Mouse (Mus musculus) embryo, embryonic 11 days (tissue): ENCODE measurements around the gene Kpna1.
"Not testable (repeated sequence)": the region's sequence is repeated elsewhere in the genome, so short reads cannot be mapped to it uniquely, and the experiment has no call there.

Source experiments
- DNase-seq: peaks from one replicate; pipeline ENCODE4 v3.0.0-alpha.2; 2015

Gene Kpna1

GRCm38 (mm10) chr16:35992391-35992790 lies 13.8 kb downstream of the Kpna1 start:
- no peak for DNase-seq

DNA sequence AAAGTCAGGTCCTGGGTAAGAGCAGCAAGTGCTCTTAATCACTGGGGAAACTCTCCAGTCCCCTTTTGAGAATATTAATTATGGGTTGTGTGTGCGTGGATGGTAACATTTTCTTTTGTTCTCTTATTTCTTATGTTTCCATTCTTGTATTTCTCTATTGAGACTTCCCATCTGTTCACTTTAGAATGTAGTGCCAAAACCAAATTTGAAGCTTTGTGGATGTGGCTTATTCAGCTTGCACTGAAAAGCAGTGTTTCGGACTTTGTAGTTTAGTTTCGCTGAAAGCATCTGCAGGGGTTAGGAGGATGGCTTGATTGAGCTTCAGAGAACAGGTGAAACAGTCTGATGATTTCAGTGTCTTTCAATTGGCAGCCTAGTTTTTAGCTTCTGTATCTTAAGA lies 14.8 kb downstream of the Kpna1 start:
- DNase-seq = no peak

- not testable (repeated sequence) for DNase-seq
Measured at GRCm38 (mm10) chr16:35998852-35999251, 20.3 kb downstream of the Kpna1 start.

- DNase-seq = no peak
Measured at GRCm38 (mm10) chr16:36008396-36008795, 29.8 kb downstream of the Kpna1 start.

- DNase-seq = no peak
Measured at GRCm38 (mm10) chr16:36016335-36016734, 37.8 kb downstream of the Kpna1 start.

GRCm38 (mm10) chr16:36028120-36028519 lies 49.6 kb downstream of the Kpna1 start:
- DNase-seq = not testable (repeated sequence)

DNA sequence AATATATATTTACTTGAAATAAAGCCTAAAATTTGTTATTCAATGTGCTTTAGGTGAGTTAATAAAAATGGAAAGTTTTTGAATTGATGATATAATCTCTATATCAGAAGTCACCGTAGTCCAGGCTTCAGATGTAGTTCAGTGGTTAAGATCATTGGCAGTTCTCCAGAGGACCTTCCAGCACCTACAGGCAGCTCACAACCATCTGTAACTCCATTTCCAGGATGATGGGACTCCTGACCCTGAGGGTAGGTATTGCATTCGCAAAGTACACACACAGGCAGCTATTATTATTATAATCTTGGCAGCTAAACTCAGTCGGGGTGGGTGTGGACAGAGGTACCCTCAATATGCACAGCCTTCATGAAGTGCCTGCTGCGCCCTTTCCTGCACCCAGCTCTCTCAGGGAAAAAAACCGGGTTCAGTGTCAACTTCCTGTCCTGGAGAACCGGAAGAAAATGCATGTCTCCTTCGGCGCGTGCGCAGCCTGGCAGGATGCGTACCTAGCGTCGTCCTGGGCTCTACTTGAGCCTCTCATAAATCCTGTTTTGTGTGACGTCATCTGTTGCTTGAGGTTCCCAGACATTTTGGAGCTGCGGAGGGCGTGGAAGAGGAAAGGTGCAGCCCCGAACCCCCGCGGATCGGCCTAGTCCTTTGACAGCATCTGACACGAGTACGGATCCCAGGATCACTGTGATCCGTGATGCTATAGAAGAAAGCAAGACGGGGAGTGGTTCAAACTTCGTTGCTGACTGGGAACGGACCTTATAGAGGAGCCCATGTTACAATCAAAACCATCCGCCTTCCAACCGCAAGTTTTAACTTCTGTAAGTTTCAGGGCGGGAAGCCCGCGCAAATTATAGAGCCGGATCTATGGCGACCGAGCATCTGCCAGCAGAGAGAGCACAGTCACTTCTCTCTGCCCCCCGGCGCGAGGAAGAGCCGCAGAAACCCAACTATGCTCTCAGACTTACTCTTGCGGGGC lies 62.4 kb downstream of the Kpna1 start, which contains the start of gene Wdr5b:
Wdr5b (plus strand) TSS at position 551 of the 985 bp plus-strand sequence.
- peak; percentile 99 for DNase-seq

DNA sequence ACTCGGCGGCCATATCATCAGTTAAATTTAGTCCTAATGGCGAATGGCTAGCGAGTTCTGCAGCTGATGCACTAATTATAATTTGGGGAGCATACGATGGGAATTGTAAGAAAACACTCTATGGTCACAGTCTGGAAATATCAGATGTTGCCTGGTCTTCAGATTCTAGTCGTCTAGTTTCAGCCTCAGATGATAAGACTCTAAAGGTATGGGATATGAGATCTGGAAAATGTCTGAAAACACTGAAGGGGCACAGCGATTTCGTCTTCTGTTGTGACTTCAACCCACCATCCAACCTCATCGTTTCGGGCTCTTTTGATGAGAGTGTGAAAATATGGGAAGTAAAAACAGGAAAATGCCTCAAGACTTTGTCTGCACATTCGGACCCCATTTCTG lies 63.1 kb downstream of the Kpna1 start:
- DNase-seq = no peak

DNA sequence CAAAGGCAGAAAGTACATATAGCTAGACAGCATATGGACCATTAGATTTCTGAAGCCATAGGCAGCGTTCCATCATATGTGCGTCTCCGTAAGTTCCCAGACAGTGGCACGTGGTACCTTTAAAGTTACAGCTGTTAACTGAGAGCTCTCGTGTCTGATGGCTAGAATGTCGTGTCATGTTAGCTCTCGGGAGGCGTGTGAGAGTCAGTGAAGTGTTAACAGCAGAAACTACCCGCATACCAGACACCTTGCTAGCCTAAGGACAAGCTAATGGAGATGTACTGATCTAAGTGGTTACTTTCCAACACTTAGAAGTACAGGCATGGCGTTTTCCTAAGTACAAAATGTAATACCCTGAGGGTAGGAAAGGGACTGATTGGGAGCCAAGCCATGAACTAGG lies 64.5 kb downstream of the Kpna1 start:
- DNase-seq = no peak

DNA sequence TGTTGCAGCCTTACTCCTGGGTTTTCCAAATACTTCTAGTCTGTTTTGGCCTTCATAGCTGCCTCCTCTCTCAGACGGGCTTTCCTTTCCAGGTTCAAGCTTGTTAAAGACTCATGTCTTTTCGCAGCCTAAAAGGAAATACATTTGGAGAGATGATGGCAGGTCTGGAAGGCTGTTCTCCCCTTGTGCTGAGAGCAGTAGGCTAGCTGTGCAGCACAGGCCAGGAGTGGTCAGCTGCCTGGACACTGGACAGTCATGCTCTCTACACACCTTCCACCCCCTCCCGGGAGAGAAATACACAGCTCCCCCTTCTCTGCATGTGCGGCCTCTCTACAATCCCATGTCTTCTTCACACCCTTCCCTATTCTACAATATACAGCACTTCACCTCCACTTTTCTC lies 65.4 kb downstream of the Kpna1 start:
- DNase-seq = no peak

- DNase-seq = no peak
Measured at GRCm38 (mm10) chr16:36047538-36047937, 69.0 kb downstream of the Kpna1 start.

GRCm38 (mm10) chr16:36051491-36051890 lies 72.9 kb downstream of the Kpna1 start:
- no peak for DNase-seq

- DNase-seq = no peak
Measured at GRCm38 (mm10) chr16:36053524-36054275, 75.2 kb downstream of the Kpna1 start.

- no peak for DNase-seq
Measured at GRCm38 (mm10) chr16:36054920-36055319, 76.4 kb downstream of the Kpna1 start.

GRCm38 (mm10) chr16:36056416-36056815 lies 77.9 kb downstream of the Kpna1 start:
- DNase-seq = no peak

GRCm38 (mm10) chr16:36057933-36058475 lies 79.5 kb downstream of the Kpna1 start:
- no peak for DNase-seq

- not testable (repeated sequence) for DNase-seq
Measured at GRCm38 (mm10) chr16:36062534-36062933, 84.0 kb downstream of the Kpna1 start.

- DNase-seq = no peak
Measured at GRCm38 (mm10) chr16:36063315-36063714, 84.8 kb downstream of the Kpna1 start.

- no peak for DNase-seq
Measured at GRCm38 (mm10) chr16:36064904-36065303, 86.4 kb downstream of the Kpna1 start.

DNA sequence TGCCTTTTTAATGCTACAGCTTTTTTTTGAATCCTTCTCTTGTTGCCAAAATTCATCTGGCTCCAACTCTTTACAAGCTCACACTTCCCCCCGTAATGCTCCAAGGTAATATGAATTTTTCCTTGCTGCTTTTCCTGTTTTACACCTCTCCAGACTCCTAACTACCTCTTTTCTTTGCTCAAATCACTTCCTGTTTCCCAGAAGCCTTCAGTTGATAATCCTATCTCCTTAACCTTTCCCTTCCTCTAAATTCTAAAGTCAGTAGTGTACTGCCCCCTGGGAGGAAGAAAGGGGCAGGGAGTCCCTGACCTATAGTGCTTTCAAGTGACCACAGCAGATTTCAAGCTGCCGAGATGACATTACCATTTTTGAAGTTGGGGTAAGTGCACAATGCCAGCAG lies 89.1 kb downstream of the Kpna1 start:
- DNase-seq = no peak

DNA sequence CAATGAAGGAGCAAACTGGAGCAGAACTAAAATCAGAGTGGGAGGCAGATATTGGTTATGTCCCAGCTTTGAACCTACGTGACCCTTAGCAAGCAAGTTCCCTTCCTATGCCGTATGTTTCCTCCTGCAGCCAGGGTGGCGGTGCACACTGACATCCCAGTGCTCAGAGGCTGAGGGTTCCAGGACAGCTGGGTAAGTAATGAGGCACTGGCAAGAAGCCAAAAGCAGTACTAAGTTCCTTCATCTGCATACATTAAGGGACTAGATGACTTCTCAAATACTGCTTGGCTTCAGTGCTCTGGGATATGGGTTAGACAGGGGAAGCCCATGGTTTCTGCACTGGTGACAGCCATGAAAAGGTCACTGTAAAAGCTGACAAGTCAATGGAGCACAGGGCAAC lies 89.8 kb downstream of the Kpna1 start:
- DNase-seq = no peak

GRCm38 (mm10) chr16:36069819-36070575 lies 91.4 kb downstream of the Kpna1 start:
- DNase-seq = peak; percentile 16

DNA sequence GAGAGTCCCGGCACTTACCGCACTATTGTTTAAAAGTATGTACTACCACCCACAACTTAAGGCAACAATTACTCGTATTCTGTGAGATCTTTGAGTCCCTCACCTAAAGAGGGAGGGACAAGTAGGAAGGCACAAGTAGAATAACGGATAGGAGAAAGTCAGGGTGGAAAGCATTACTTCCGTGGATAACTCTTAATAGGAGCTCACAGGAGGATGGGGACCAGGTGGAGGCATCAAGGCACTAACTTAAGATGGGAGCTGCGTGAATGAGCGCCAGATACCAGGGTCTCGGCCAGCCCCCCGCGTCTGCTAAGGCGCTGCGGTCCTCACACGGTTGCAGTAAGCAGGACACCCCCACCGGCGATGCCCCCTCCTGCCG lies 92.5 kb downstream of the Kpna1 start:
- no peak for DNase-seq
